Mouse (Mus musculus) liver, adult 2 months (tissue): Measurements from ENCODE around the gene Slc24a2.

Source experiments
- CTCF ChIP-seq: fragments of 200-500 bp; IDR thresholded peaks from 2 replicates; pipeline ENCODE4 v1.5.1; 2011; ENCODE audit warnings: low read depth, low read length, control low read depth
- POLR2A ChIP-seq: fragments of 200-500 bp; IDR thresholded peaks from 2 replicates; pipeline ENCODE4 v1.6.1; 2011; ENCODE audit warnings: low read length, control low read depth; ENCODE audit not compliant: insufficient read depth; ENCODE audit errors: extremely low read depth

DNA sequence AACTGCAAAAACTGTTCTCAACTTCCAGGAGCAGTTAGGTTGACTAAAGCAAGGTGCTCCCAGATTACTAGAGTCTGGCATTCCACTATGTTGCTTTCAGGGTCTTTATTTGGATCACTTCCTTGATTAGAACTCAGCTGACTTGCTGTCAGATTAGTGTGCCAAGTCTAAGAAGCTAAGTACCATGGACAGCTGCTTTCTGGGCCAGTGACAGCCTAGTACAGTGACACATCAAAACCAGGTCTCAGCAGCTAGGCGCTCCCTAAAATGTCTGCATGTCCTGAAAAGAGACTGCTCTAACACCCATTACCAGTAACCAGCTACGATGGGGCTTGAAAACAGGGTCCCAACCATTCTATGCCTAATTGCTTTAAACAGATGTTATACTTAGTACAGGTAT lies 8.7 kb downstream of the Slc24a2 start:
- TF ChIP-seq CTCF (no peak), POLR2A (no peak)
